Mouse (Mus musculus): ENCODE measurements around the gene Soat1. TPM values are rescaled to one million over a fixed set of nuclear protein-coding genes. Genes with fewer than 3 reads are reported as not detected.
"Not testable (repeated sequence)": the region's sequence is repeated elsewhere in the genome, so short reads cannot be mapped to it uniquely, and the experiment has no call there.

The Soat1 gene
- polyA plus RNA-seq (2015; fragmentation: Nextera tagmentation; extraction: Ambion mirVana): 33.1 and 36.3 TPM in 2 replicates

GRCm38 (mm10) chr1:156473961-156474503 lies at the start of gene Soat1:
Soat1 (minus strand) TSS chr1:156474331.
- Histone ChIP-seq H3K4me3 (peak within 1 kb of the TSS; percentile 94), H3K9ac (peak within 1 kb of the TSS; percentile 93), H3K27ac (replicated peaks) (peak within 1 kb of the TSS; percentile 89), H3K9me3 (peaks cover 3% of the 10 kb centered on the region; the same call in 1 of the 2 replicates), H3K4me2 (peak within 1 kb of the TSS; percentile 83), H3K27me3 (replicated peaks) (no peaks in the 10 kb centered on the region; the same call in 1 of the 2 replicates), H3K36me3 (peaks cover 7% of the 10 kb centered on the region), H3K4me1 (peaks cover 36% of the 10 kb centered on the region)
- WGBS: under 1% methylated on average over 45 of the region's 46 CpGs
- ATAC-seq (ENCODE audit: extremely low read depth, insufficient number of reproducible peaks, low FRiP score, low TSS enrichment): peak; percentile 80

- H3K27me3 ChIP-seq (replicated peaks); H3K4me2 ChIP-seq; ATAC-seq (ENCODE audit: extremely low read depth, insufficient number of reproducible peaks, low FRiP score, low TSS enrichment); H3K9me3 ChIP-seq; H3K27ac ChIP-seq (replicated peaks); H3K4me1 ChIP-seq; H3K9ac ChIP-seq; H3K4me3 ChIP-seq; H3K36me3 ChIP-seq: not testable (repeated sequence)
- WGBS: 89% methylated on average over 22 of the region's 22 CpGs
These were observed 49.7 kb upstream of the Soat1 start, which contains the start of gene Gm10031 for GRCm38 (mm10) chr1:156523842-156524241. Gm10031 (plus strand) TSS chr1:156524012.

GRCm38 (mm10) chr1:156521796-156522517 lies 47.8 kb upstream of the Soat1 start:
- no peak for ATAC-seq (ENCODE audit: extremely low read depth, insufficient number of reproducible peaks, low FRiP score, low TSS enrichment)
- Histone ChIP-seq H3K4me3 (no peak overlapping the region), H3K9me3 (no peaks in the 10 kb centered on the region), H3K4me1 (no peaks in the 10 kb centered on the region), H3K27me3 (replicated peaks) (no peaks in the 10 kb centered on the region), H3K36me3 (no peaks in the 10 kb centered on the region), H3K9ac (no peak overlapping the region), H3K4me2 (no peak overlapping the region), H3K27ac (replicated peaks) (no peak overlapping the region)
- 71% methylated on average over 15 of the region's 15 CpGs for WGBS

GRCm38 (mm10) chr1:156520136-156520780 lies 46.1 kb upstream of the Soat1 start:
- no peaks in the 10 kb centered on the region for H3K4me1 ChIP-seq
- no peak overlapping the region for H3K9ac ChIP-seq
- no peaks in the 10 kb centered on the region for H3K27me3 ChIP-seq (replicated peaks)
- no peak overlapping the region for H3K27ac ChIP-seq (replicated peaks)
- H3K4me3 ChIP-seq: no peak overlapping the region
- no peak for ATAC-seq (ENCODE audit: extremely low read depth, insufficient number of reproducible peaks, low FRiP score, low TSS enrichment)
- H3K9me3 ChIP-seq: no peaks in the 10 kb centered on the region
- no peak overlapping the region for H3K4me2 ChIP-seq
- WGBS: 69% methylated on average over 3 of the region's 3 CpGs
- no peaks in the 10 kb centered on the region for H3K36me3 ChIP-seq

- WGBS: 69% methylated on average over 3 of the region's 3 CpGs
- no peak overlapping the region for H3K4me3 ChIP-seq
- H3K27ac ChIP-seq (replicated peaks): no peak overlapping the region
- no peaks in the 10 kb centered on the region for H3K36me3 ChIP-seq
- no peaks in the 10 kb centered on the region for H3K9me3 ChIP-seq
- no peaks in the 10 kb centered on the region for H3K27me3 ChIP-seq (replicated peaks)
- no peak overlapping the region for H3K9ac ChIP-seq
- H3K4me1 ChIP-seq: no peaks in the 10 kb centered on the region
- no peak overlapping the region for H3K4me2 ChIP-seq
- no peak for ATAC-seq (ENCODE audit: extremely low read depth, insufficient number of reproducible peaks, low FRiP score, low TSS enrichment)
These were observed 33.6 kb upstream of the Soat1 start for GRCm38 (mm10) chr1:156507753-156508152.

GRCm38 (mm10) chr1:156505901-156506300 lies 31.8 kb upstream of the Soat1 start:
- WGBS: 80% methylated on average over 2 of the region's 2 CpGs
- H3K27ac ChIP-seq (replicated peaks): no peak overlapping the region

GRCm38 (mm10) chr1:156504945-156505523 lies 30.9 kb upstream of the Soat1 start:
- Histone ChIP-seq H3K9me3 (no peaks in the 10 kb centered on the region), H3K4me3 (no peak overlapping the region), H3K9ac (no peak overlapping the region), H3K4me1 (no peaks in the 10 kb centered on the region), H3K27me3 (replicated peaks) (no peaks in the 10 kb centered on the region), H3K36me3 (no peaks in the 10 kb centered on the region), H3K4me2 (no peak overlapping the region), H3K27ac (replicated peaks) (no peak overlapping the region)
- WGBS: 66% methylated on average over 5 of the region's 5 CpGs
- no peak for ATAC-seq (ENCODE audit: extremely low read depth, insufficient number of reproducible peaks, low FRiP score, low TSS enrichment)

More at GRCm38 (mm10) chr1:156505901-156506300, 31.8 kb upstream of the Soat1 start:
- no peak overlapping the region for H3K4me3 ChIP-seq
- H3K4me1 ChIP-seq: no peaks in the 10 kb centered on the region
- no peaks in the 10 kb centered on the region for H3K9me3 ChIP-seq
- no peak for ATAC-seq (ENCODE audit: extremely low read depth, insufficient number of reproducible peaks, low FRiP score, low TSS enrichment)
- H3K36me3 ChIP-seq: no peaks in the 10 kb centered on the region
- no peaks in the 10 kb centered on the region for H3K27me3 ChIP-seq (replicated peaks)
- no peak overlapping the region for H3K4me2 ChIP-seq
- H3K9ac ChIP-seq: no peak overlapping the region

GRCm38 (mm10) chr1:156496910-156497309 lies 22.8 kb upstream of the Soat1 start:
- H3K9ac ChIP-seq: no peak overlapping the region
- H3K4me2 ChIP-seq: no peak overlapping the region
- H3K9me3 ChIP-seq: no peaks in the 10 kb centered on the region
- H3K4me3 ChIP-seq: no peak overlapping the region
- no peaks in the 10 kb centered on the region for H3K36me3 ChIP-seq
- no peak for ATAC-seq (ENCODE audit: extremely low read depth, insufficient number of reproducible peaks, low FRiP score, low TSS enrichment)
- H3K27me3 ChIP-seq (replicated peaks): no peaks in the 10 kb centered on the region
- no peaks in the 10 kb centered on the region for H3K4me1 ChIP-seq
- H3K27ac ChIP-seq (replicated peaks): no peak overlapping the region
- 75% methylated on average over 5 of the region's 5 CpGs for WGBS

- no peak overlapping the region for H3K27ac ChIP-seq (replicated peaks)
- no peak for ATAC-seq (ENCODE audit: extremely low read depth, insufficient number of reproducible peaks, low FRiP score, low TSS enrichment)
- H3K36me3 ChIP-seq: no peaks in the 10 kb centered on the region
- H3K9me3 ChIP-seq: no peaks in the 10 kb centered on the region
- H3K4me3 ChIP-seq: no peak overlapping the region
- no peak overlapping the region for H3K4me2 ChIP-seq
- H3K9ac ChIP-seq: no peak overlapping the region
- WGBS: 80% methylated on average over 8 of the region's 8 CpGs
- no peaks in the 10 kb centered on the region for H3K27me3 ChIP-seq (replicated peaks)
- no peaks in the 10 kb centered on the region for H3K4me1 ChIP-seq
These were observed 20.9 kb upstream of the Soat1 start for GRCm38 (mm10) chr1:156495025-156495424.

GRCm38 (mm10) chr1:156491226-156491796 lies 17.2 kb upstream of the Soat1 start:
- Histone ChIP-seq H3K4me1 (no peaks in the 10 kb centered on the region), H3K27ac (replicated peaks) (no peak overlapping the region), H3K36me3 (no peaks in the 10 kb centered on the region), H3K9ac (no peak overlapping the region), H3K4me3 (no peak overlapping the region), H3K27me3 (replicated peaks) (no peaks in the 10 kb centered on the region), H3K4me2 (no peak overlapping the region), H3K9me3 (no peaks in the 10 kb centered on the region)
- ATAC-seq (ENCODE audit: extremely low read depth, insufficient number of reproducible peaks, low FRiP score, low TSS enrichment): no peak
- WGBS: 60% methylated on average over 4 of the region's 4 CpGs

- 70% methylated on average over 5 of the region's 5 CpGs for WGBS
- no peaks in the 10 kb centered on the region for H3K9me3 ChIP-seq
- H3K36me3 ChIP-seq: no peaks in the 10 kb centered on the region
These were observed 13.9 kb upstream of the Soat1 start for GRCm38 (mm10) chr1:156488031-156488430.

More at GRCm38 (mm10) chr1:156488031-156488430, 13.9 kb upstream of the Soat1 start:
- Histone ChIP-seq H3K4me2 (no peak overlapping the region), H3K27me3 (replicated peaks) (no peaks in the 10 kb centered on the region), H3K4me1 (no peaks in the 10 kb centered on the region), H3K4me3 (no peak overlapping the region), H3K27ac (replicated peaks) (no peak overlapping the region), H3K9ac (no peak overlapping the region)
- no peak for ATAC-seq (ENCODE audit: extremely low read depth, insufficient number of reproducible peaks, low FRiP score, low TSS enrichment)

All from heart, embryonic 13.5 days (tissue).